Mouse (Mus musculus) monocyte, adult 5-6 weeks (primary cell): ENCODE measurements around the gene Rapgef5. TPM values are rescaled to one million over a fixed set of nuclear protein-coding genes. Genes with fewer than 3 reads are reported as not detected.
A peak's percentile ranks its signal among the peaks of the same experiment; 100 is the strongest.

Experiments
- ATAC-seq: fragments of 153-309, 156-312 bp; replicated peaks from 2 replicates; pipeline ENCODE4 v1.8.0; 2017; ENCODE audit warnings: mild to moderate bottlenecking; ENCODE audit not compliant: low TSS enrichment, insufficient number of reproducible peaks, severe bottlenecking, poor library complexity, low FRiP score
- total RNA-seq: library from RNA; stranded (forward); fragments of 200-1000, 200-491, 200-594 nt; gene quantifications from 3 replicates; pipeline ENCODE4 v1.2.3, GENCODE M21; 2017

The Rapgef5 gene
- total RNA-seq, 1 experiment from 2014 or later = 3.5 TPM

DNA sequence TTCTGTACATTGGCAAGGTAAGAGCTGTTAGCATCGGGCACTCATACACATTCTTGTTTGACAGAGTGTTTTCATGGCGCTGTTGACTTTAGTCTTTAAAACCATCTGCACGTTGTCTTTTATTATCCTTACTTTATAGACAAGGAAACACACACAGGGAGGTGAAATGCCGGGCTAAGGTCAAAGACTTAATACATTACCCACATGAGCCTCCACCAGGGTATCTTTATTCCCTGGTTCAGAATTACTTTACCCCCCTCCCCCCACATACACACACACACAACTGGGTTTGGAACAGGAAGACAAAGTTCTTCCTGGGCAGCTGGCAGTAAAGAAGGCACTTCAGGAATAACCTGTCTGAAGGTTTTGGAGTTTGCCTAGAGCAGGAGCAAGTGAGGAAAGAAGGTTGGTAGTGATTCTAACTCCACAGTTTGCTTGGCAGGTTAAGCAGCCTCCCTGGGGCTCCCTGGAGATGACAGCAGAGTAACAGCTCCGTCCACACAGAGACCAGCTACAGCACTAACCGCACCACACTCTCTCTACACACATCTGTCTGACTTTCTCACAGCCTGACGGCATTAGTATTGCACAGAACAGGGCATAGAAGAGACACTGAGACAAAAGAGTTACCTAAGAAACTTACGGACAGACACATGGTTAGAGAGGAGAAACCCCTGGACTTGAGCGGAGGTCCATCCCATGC lies 8.2 kb downstream of the Rapgef5 start:
- no peak for ATAC-seq

DNA sequence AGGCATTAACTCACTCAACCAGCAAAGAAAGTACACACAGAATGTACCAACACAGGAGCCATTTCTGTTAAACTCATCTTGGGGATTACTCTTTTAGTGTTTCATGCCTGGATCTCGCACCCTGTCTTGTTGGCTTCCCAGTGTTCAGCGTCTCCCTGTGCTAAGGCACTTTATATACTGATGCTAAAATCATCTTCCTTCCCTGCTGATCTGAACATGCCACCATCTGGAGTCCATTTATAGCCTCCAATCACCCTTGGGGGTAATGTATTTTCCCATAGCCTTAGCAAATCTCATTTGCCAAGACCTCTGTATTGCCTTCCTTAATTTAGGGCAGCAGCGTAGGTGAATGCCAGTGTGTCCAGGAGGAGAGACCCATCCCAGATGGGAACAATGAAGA lies 11.6 kb downstream of the Rapgef5 start:
- no peak for ATAC-seq

DNA sequence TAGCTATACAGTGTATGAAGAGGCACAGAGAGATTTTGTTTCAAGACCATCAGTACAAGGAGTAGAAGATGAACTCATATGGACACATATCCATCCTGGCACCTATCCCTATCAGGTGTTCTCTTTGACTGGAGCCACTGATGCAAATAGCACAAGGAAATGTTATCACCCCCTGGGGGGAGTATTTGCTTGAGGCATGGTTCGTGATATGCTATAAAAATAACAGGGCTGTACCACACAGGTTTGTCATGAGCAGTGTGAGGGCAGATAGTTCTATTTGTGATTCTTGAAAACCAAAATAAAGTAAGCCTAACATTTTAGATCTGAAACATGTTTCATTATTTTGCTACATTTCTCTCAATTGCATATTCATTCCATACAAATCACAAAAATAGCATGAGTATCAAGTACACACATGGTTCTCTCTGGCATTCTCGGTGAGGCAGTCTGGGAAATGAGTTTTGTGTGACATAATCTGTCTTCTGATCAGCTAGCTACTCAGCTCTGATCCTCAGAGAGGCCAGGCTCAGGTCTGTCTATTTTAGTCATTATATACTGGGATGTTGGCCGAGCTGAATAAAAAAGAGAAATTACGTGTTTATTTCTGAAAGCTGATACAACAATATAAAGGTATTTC lies 12.3 kb downstream of the Rapgef5 start:
- ATAC-seq = no peak

DNA sequence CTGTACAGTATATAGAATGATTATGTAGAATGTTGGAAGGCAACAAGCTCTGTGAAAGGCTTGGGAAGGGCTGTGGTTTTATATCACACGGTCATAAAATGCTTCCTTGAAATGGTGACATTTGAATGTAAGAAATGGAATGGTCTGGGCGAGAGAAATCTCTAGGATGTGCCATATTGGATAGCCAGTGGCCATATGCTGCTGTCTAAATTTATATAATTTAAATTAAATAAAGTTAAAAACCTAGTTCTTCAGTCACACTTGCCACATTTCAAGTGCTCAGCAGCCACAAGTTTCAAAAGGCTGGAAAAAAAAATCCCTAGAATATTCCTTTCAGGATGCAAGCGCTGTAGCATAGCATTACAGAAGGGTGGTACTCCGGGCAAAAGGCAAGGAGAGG lies 14.8 kb downstream of the Rapgef5 start:
- no peak for ATAC-seq

DNA sequence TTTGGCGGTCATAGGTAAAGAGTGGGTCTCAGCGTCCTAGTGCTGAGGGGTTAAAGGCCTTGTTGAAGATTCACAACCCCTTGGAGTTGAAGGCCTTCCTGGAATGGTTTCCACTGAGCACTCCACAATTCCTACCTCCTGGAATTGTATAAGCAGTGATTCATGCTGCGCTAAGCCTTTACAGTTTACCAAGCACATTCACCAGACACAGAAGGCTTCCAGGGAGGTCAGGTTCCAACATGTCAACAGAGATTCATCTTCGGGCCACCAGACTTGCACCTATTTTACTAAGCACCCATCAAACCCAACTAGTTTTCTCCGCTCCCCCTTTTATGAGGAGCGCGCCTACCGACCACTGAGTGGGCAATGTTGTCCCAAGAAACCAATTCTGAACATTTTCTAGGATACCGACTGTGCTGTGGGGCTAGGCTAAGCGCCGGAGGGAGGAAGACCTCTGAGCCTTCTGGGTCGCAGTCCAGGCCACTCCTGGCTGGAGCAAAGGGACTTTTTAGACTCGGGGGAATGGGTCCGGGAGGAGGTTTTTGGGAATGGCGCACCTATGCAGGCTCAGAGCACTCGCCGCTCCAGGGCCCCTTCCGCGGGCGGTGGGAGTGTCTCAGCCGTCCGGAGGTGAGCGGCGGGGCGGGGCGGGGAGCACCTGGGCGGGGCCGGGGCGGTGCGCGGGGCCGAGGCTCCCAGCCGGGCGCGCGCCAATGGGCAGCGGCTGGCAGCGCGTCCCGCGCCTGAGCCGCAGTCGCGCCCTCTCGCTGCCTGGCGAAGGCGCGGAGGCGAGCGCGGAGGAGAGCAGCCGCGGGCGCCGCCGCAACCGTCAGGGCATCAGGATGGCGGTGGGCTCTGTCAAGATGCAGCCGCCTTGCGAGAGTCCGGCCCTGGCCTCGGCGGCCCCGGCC lies 17.2 kb downstream of the Rapgef5 start:
- ATAC-seq = no peak

DNA sequence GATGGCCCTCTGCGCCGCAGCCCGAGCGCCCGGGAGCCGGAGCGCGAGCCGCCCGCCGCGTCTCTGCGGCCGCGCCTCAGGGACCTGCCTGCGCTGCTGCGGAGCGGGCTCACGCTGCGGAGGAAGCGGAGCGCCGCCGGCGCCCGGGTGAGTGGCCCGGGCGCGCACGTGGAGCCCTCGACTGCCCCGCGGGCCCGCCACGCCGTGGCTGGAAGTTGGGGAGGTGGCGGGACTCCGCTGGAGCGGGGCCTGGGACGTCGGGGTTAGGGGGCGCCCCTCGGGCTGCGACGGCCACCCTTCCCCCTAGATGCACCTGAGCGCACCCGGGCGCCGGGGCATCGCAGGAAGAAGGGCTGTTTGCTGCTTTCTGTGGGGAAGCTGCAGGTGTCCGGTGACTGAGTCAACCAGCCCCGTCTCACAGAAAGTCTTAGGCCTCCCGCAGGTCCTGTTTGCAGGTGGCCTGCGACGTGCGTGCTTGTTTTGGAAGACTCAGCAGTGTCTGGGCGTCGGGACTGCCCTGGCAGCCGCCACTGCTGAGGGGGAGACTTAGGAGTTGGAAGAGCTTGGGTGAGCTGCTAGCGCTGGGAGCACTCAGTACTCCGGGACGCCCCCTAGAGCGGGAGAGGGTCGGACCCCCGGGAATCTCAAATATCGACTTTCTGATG lies 17.9 kb downstream of the Rapgef5 start:
- ATAC-seq = no peak

DNA sequence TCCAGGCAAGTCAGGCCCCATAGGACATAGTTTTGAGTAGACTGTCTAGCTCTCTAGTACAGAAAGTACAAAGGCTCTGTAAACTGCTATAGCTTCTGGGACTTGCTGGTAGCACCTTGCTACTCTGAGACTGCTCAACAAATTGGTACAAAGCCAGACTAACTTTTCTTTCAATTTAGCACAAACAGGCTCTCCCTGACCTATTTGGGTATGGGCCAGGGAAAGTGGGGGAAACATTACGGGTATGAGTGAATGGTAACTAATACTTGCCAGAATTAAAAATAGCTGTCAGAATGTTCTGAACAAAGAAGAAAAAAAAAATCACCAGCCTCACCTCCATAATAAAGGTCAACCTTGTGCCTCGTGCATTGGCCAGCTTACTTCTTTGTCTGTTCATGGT lies 24.1 kb downstream of the Rapgef5 start:
- ATAC-seq = no peak

DNA sequence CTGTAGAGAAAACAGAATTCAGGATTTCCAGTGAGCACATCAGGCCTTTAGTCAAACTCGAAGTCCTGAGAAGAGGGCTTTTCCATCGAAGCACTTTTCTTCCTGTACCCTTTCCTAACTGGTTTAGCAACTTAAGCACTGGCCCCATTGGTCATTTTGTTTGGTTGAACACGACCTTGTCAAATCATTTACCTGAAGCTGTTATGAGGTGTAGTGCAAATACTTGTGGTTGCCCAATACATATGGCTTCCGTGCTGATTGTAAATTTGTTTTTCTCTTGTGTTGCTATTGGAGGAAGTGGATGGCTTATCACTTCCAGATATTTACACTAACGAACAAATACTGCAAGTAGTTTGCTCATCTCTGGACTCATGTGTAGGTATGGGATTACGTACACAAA lies 29.0 kb downstream of the Rapgef5 start:
- ATAC-seq = no peak

DNA sequence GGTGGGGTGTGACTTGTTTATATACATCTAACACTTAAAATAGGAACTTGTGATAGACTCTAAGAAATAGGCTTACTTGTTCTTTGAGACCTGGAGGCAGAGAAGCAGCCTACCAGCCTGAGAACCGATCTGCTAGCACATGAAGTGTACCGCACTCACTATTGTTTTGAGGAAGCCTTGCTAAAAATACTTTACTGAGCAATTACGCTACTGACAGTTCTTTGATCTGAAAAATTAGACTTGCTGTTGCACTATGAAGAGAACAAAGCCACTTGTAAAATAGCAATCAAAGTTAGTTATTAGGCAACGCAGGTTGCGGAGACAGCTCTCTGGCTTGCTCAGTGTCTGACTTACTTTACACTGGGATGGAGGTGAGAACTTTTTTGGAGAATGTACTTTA lies 37.1 kb downstream of the Rapgef5 start:
- no peak for ATAC-seq

DNA sequence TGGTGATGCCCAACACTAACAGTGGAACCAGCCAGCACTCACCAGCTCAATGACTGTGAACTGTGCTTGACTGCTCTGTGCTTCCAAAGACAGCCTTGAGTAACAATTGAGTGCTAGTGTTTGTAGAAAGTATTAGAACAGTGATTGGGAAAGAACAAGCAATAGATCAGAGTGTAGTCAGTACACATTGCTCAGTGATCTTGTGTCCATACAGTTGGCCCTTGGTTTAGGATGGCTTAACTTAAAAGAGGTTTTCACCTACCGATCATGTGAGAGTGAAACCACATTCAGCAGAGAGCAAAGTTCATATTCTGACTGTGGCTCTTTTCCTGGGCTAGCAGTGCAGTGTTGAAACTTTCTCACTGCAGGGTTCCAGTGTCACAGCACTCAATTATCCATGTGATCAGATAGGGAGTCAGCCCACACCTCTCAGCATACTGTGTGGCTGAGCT lies 38.4 kb downstream of the Rapgef5 start:
- ATAC-seq = no peak

DNA sequence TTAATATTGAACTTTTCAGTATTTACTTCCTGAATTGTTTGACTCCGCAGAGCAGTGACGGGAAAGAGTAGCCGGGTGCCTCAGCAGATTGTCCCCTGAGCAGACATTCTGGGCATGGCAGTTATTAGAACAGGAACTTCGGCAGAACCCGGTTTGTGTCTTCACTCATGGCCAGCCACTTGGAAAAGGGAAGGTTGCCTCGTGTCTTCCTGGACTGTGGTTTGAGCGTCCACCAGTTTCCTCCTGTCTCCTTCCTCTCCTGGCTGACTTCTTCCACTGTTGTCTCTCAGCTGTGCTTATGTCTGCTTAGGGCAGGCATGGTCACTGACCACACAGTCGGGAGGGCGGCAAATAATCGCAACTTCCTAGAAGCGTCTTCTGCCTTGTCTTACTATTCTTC lies 44.2 kb downstream of the Rapgef5 start:
- ATAC-seq = peak; percentile 88

DNA sequence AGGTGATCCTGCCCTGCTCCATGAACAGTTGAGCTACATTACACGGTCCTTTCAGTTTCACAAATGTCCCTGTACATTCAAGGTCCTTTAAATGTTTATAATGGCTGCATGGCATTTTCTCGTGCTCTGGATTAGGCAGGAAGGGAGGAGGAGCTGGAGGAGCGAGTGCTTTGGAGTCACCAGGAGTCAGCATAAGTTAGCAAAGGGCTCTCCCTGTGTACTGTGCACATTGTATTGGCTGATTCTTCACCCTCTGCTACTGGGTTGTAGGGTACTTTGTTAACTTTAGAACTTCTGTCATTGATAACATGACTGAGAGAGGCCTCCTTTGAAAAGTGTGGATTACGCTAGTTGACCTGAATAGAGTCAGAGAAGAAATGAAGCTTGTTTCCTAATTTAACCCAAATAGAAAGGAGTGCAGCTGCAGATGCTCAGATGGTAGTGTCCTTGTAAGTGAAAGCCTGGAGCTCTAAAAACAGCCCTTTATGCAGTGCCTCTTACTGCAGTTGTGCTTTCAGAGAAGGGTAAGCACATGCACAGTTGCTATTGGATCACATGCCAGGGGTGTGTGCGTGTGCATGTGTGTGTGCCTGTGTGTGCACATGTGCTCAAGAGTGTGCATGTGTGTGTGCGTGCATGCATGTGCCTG lies 45.3 kb downstream of the Rapgef5 start:
- ATAC-seq = no peak

DNA sequence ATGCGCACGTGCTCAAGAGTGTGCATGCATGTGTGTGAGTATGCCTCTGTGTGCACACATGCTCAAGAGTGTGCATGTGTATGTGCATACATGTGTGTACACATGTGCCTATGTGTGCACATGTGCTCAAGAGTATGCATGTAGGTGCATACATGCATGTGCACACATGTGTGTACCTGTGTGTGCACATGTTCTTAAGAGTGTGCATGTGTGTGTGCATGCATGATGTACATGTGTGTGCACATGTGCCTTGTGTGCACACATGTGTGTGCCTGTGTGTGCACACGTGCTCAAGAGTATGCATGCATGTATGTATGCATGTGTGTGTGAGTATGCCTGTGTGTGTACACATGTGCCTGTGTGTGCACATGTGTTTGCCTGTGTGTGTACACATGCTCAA lies 45.8 kb downstream of the Rapgef5 start:
- no peak for ATAC-seq

DNA sequence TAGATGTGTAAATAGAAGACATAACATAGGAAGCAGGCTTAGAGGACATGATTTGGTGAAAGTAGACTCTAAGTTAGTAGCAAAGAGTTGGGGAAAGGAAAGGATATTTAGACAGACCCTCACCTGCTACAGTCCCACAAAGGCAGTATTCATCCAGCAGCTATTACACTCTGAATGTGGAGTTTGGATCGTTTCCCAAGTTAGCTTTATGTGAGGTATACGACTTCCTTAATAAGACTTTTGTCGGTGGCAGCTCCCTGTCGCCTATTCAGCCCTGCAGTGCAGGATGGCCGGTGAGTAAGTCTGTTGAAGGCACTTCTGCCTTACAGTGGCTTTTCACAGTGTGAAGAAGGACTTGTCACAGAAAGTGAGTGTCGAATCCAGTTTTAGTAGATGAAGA lies 47.6 kb downstream of the Rapgef5 start:
- ATAC-seq = no peak

DNA sequence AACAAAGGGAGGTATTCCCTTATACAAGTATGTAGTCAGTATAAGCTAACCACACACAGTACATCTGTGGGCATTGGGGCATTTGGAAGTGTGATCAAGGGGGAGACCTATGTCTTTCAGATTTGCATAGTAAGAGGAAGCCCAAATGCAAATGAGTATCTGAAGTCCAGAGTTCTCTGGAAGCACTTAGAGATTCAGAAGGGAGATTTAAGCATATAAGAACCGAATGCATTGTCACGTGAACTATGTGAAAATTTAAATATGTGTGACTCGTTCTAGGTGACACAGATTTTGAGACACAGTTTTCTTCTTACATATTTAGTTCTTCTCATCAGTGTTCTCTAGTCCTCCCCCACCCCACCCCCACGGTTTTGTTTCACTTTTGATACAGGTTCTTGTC lies 50.0 kb downstream of the Rapgef5 start:
- no peak for ATAC-seq

DNA sequence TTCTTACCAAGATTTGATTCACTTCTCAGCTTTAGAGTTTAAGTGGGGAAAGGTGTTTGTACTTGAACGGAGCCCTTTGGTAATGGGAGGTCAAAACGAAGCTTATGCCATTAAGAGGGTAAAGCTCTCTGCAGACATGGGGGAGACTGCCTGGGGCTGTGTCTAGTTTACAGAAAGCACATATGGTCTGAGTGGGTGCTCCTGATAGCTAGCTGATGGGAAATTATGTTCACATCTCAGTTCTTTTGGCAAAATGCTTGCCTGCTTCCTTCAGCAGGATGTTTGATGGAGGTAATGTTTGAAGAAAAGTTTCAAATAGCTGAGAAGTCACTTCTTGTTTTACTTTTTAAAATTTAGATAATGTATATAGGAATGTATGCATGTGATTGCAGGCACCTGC lies 53.4 kb downstream of the Rapgef5 start:
- no peak for ATAC-seq

DNA sequence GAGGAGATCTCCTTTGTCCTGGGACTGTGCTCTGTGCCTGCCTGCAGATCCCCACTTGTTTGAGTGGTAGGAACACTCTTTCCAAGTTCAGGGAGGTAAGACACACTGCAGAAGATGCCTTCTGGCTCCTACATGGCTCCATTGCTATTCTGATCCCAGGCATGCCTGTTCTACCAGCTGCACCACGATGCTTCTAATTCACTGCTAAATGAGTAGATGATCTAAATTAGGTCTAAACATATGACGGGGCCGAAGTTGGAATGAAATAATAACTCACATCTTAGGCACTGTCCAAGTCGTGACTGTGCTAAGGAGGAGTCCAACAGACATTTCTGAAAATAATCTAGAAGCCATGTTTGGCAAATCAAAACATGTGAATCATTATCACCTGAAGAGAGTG lies 68.0 kb downstream of the Rapgef5 start:
- no peak for ATAC-seq

DNA sequence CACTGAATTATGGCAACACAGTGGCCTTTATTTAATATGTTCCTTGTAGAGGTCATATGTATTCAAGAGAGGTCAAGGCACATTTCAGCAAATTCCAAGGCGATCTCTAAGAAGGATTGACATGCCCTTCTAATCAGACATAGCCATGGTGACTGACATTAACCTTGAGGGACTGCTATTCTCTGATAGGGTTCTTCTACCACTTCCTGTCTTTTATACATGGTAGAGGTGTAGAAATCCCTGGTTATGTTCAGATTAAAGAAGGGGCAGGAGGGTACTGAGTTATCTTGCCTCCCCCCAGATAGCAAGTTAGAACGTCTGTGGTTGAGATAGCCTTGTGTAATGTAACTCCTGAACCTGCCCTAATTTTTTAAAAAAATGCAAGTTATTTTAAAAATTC lies 69.1 kb downstream of the Rapgef5 start:
- no peak for ATAC-seq

DNA sequence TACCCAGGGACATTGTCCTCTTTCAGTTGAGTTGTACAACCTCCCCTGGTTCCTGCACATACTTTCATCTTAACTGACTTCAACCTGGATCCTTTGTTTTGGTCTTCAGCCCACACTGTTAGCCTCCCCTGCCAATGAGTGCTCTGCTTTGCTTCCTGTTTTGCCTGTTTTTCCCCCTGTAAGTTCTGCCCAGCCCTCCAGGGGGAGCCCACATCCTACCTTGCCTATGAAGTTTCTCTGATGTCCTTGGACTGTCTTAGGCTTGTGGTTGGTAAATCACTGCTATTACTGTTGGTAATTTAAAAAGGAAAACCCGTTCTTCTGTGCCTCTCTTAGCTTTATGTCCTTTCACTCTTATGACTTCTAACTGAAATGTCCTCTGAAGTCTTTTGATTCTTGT lies 69.8 kb downstream of the Rapgef5 start:
- peak; percentile 78 for ATAC-seq
